Mouse (Mus musculus): ENCODE data around the gene Pitpnm2.

DNA sequence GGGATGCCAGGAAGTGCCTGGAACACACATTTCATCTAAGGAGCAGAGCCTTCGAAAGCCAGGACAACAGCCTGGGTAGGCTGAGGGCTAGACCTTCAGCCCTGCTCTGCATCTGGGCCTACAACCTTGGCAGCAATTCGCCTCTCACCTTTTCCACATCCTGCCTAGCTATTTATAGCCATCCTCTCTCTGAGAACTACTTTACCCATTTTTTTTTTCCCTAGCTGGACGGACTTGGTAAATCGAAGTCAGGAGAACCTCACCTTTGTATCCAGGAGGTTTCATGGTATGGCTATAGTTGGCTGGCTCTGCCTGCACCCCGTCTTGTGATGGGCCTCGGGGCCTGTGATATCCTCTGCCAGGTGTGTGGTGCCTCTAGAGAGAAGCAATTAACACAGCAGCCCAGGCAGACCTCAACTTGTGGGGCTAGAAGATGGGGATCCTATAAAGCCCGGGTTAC is 57.3 kb downstream of the Pitpnm2 start:
- TF ChIP-seq CTCF (IDR thresholded peaks at IDR 0.05) (no peak), EP300 (IDR thresholded peaks at IDR 0.05) (no peak)

All from lung, postnatal 0 days (tissue).